Mouse (Mus musculus) kidney, embryonic 16.5 days (tissue): ENCODE measurements around the gene Shank2. TPM values are rescaled to one million over a fixed set of nuclear protein-coding genes. Genes with fewer than 3 reads are reported as not detected.

ENCODE experiments used
- ATAC-seq: fragments of 200-750 bp; cut with Nextera tagmentation; 2 replicates; pipeline ENCODE4 v1.8.0; 2017; ENCODE audit warnings: moderate TSS enrichment; ENCODE audit not compliant: low FRiP score, low TSS enrichment
- H3K27ac ChIP-seq: fragments of 300-500 bp; sonication (generic); 2 replicates; pipeline ENCODE4 v1.5.1; 2014; ENCODE audit warnings: low read length
- H3K27me3 ChIP-seq: fragments of 300-500 bp; sonication (generic); 2 replicates; pipeline ENCODE4 v1.6.1; 2014; ENCODE audit warnings: low read length, control low read depth, mixed read lengths; ENCODE audit not compliant: insufficient read depth
- H3K36me3 ChIP-seq: fragments of 300-500 bp; sonication (generic); 2 replicates; pipeline ENCODE4 v1.6.1; 2014; ENCODE audit warnings: low read length, control low read depth, mixed read lengths; ENCODE audit not compliant: insufficient read depth
- H3K4me1 ChIP-seq: fragments of 300-500 bp; sonication (generic); 2 replicates; pipeline ENCODE4 v1.6.1; 2014; ENCODE audit warnings: low read length, control low read depth, mixed read lengths; ENCODE audit not compliant: insufficient read depth
- H3K4me2 ChIP-seq: fragments of 300-500 bp; sonication (generic); replicated peaks from 2 replicates; pipeline ENCODE4 v1.6.1; 2014; ENCODE audit warnings: low read depth, low read length
- H3K4me3 ChIP-seq: fragments of 300-500 bp; sonication (generic); 2 replicates; pipeline ENCODE4 v1.5.1; 2014; ENCODE audit warnings: mild to moderate bottlenecking, low read length
- H3K9ac ChIP-seq: fragments of 300-500 bp; sonication (generic); replicated peaks from 2 replicates; pipeline ENCODE4 v1.6.1; 2014; ENCODE audit warnings: low read length
- H3K9me3 ChIP-seq: fragments of 300-500 bp; sonication (generic); 2 replicates; pipeline ENCODE4 v1.6.1; 2016; ENCODE audit warnings: low read length, control low read depth
- WGBS: fragments of 180-500 bp; shearing (Covaris S2); extraction: QIAGEN DNeasy Blood & Tissue Kit; methylation state at CpG from one replicate; pipeline ENCODE4 v1.1.7; 2014; 5-methylcytosine and 5-hydroxymethylcytosine counted together
- polyA plus RNA-seq: library from polyadenylated mRNA; unstranded; fragments of >200 nt; fragmentation: Nextera tagmentation; extraction: Ambion mirVana; gene quantifications from 2 replicates; pipeline ENCODE4 v1.2.1, GENCODE M21; 2015

Shank2 gene
- polyA plus RNA-seq, 1 experiment from 2014 or later = 4.0 TPM

GRCm38 (mm10) chr7:144366133-144366532 lies 364.4 kb downstream of the Shank2 start:
- WGBS = 74% methylated on average over 2 of the region's 2 CpGs
- Histone ChIP-seq H3K4me1 (no peaks in the 10 kb centered on the region), H3K4me3 (no peak overlapping the region), H3K36me3 (no peaks in the 10 kb centered on the region), H3K9me3 (0 out of 2 replicates have a peak, but pooled peaks cover 1% of the 10 kb centered on the region), H3K4me2 (no peak overlapping the region), H3K27me3 (no peaks in the 10 kb centered on the region), H3K27ac (no peak overlapping the region), H3K9ac (no peak overlapping the region)
- ATAC-seq = no peak; the same call in 1 of the 2 replicates

- no peak for ATAC-seq
- H3K27ac ChIP-seq = no peak overlapping the region
- 58% methylated on average over 8 of the region's 8 CpGs for WGBS
Observed at GRCm38 (mm10) chr7:144373059-144373458, 371.3 kb downstream of the Shank2 start.

GRCm38 (mm10) chr7:144375483-144375882 lies 373.8 kb downstream of the Shank2 start:
- H3K4me1 ChIP-seq = peaks cover 7% of the 10 kb centered on the region; the same call in 1 of the 2 replicates
- H3K36me3 ChIP-seq = no peaks in the 10 kb centered on the region
- H3K27ac ChIP-seq = no peak overlapping the region
- no peak overlapping the region for H3K4me2 ChIP-seq
- ATAC-seq = no peak
- H3K9ac ChIP-seq = no peak overlapping the region
- H3K9me3 ChIP-seq = 0 out of 2 replicates have a peak, but pooled peaks cover 5% of the 10 kb centered on the region
- H3K4me3 ChIP-seq = no peak overlapping the region
- 73% methylated on average over 2 of the region's 2 CpGs for WGBS
- H3K27me3 ChIP-seq = no peaks in the 10 kb centered on the region

More at GRCm38 (mm10) chr7:144373059-144373458, 371.3 kb downstream of the Shank2 start:
- Histone ChIP-seq H3K27me3 (no peaks in the 10 kb centered on the region), H3K9ac (no peak overlapping the region), H3K4me2 (no peak overlapping the region), H3K4me1 (peaks cover 7% of the 10 kb centered on the region; the same call in 1 of the 2 replicates), H3K4me3 (no peak overlapping the region), H3K36me3 (no peaks in the 10 kb centered on the region), H3K9me3 (0 out of 2 replicates have a peak, but pooled peaks cover 5% of the 10 kb centered on the region)

- Histone ChIP-seq H3K36me3 (no peaks in the 10 kb centered on the region), H3K4me3 (no peak overlapping the region), H3K27me3 (no peaks in the 10 kb centered on the region), H3K9me3 (no peaks in the 10 kb centered on the region), H3K4me2 (no peak overlapping the region), H3K9ac (no peak overlapping the region), H3K4me1 (0 out of 2 replicates have a peak, but pooled peaks cover under 1% of the 10 kb centered on the region), H3K27ac (no peak overlapping the region)
- 53% methylated on average over 4 of the region's 4 CpGs for WGBS
- ATAC-seq = no peak
Observed at GRCm38 (mm10) chr7:144378254-144378653, 376.5 kb downstream of the Shank2 start.

- no peak overlapping the region for H3K4me3 ChIP-seq
- 62% methylated on average over 6 of the region's 6 CpGs for WGBS
- H3K9ac ChIP-seq = no peak overlapping the region
- no peak overlapping the region for H3K4me2 ChIP-seq
- ATAC-seq = no peak
- no peaks in the 10 kb centered on the region for H3K27me3 ChIP-seq
- H3K36me3 ChIP-seq = no peaks in the 10 kb centered on the region
- no peaks in the 10 kb centered on the region for H3K4me1 ChIP-seq
- no peaks in the 10 kb centered on the region for H3K9me3 ChIP-seq
- no peak overlapping the region for H3K27ac ChIP-seq
Observed at GRCm38 (mm10) chr7:144379243-144379884, 377.6 kb downstream of the Shank2 start.

GRCm38 (mm10) chr7:144381588-144381987 lies 379.9 kb downstream of the Shank2 start:
- no peak overlapping the region for H3K27ac ChIP-seq
- H3K9me3 ChIP-seq = no peaks in the 10 kb centered on the region
- ATAC-seq = no peak
- H3K9ac ChIP-seq = no peak overlapping the region
- H3K4me2 ChIP-seq = no peak overlapping the region
- H3K4me1 ChIP-seq = no peaks in the 10 kb centered on the region
- no peaks in the 10 kb centered on the region for H3K27me3 ChIP-seq
- 78% methylated on average over 10 of the region's 10 CpGs for WGBS
- no peak overlapping the region for H3K4me3 ChIP-seq
- no peaks in the 10 kb centered on the region for H3K36me3 ChIP-seq

GRCm38 (mm10) chr7:144387537-144387936 lies 385.8 kb downstream of the Shank2 start:
- Histone ChIP-seq H3K27ac (no peak overlapping the region), H3K4me2 (no peak overlapping the region), H3K36me3 (no peaks in the 10 kb centered on the region), H3K4me3 (no peak overlapping the region), H3K27me3 (no peaks in the 10 kb centered on the region), H3K4me1 (no peaks in the 10 kb centered on the region), H3K9ac (no peak overlapping the region), H3K9me3 (no peaks in the 10 kb centered on the region)
- WGBS = 94% methylated on average over 6 of the region's 6 CpGs
- ATAC-seq = no peak

- no peak overlapping the region for H3K27ac ChIP-seq
- H3K4me2 ChIP-seq = no peak overlapping the region
- no peak overlapping the region for H3K4me3 ChIP-seq
- WGBS = 86% methylated on average over 2 of the region's 2 CpGs
- no peak overlapping the region for H3K9ac ChIP-seq
- no peaks in the 10 kb centered on the region for H3K27me3 ChIP-seq
- no peak for ATAC-seq
- H3K36me3 ChIP-seq = no peaks in the 10 kb centered on the region
- H3K9me3 ChIP-seq = no peaks in the 10 kb centered on the region
- H3K4me1 ChIP-seq = no peaks in the 10 kb centered on the region
Observed at GRCm38 (mm10) chr7:144389704-144390103, 388.0 kb downstream of the Shank2 start.

GRCm38 (mm10) chr7:144390676-144391075 lies 388.9 kb downstream of the Shank2 start:
- no peaks in the 10 kb centered on the region for H3K9me3 ChIP-seq
- H3K4me2 ChIP-seq = no peak overlapping the region
- no peak overlapping the region for H3K4me3 ChIP-seq
- no peaks in the 10 kb centered on the region for H3K4me1 ChIP-seq
- no peak overlapping the region for H3K9ac ChIP-seq
- no peaks in the 10 kb centered on the region for H3K36me3 ChIP-seq
- no peak for ATAC-seq
- 62% methylated on average over 8 of the region's 8 CpGs for WGBS
- no peaks in the 10 kb centered on the region for H3K27me3 ChIP-seq
- no peak overlapping the region for H3K27ac ChIP-seq

- WGBS = 80% methylated on average over 6 of the region's 6 CpGs
- H3K27me3 ChIP-seq = no peaks in the 10 kb centered on the region
- H3K4me2 ChIP-seq = no peak overlapping the region
- H3K4me3 ChIP-seq = no peak overlapping the region
- no peaks in the 10 kb centered on the region for H3K9me3 ChIP-seq
- H3K9ac ChIP-seq = no peak overlapping the region
- no peaks in the 10 kb centered on the region for H3K36me3 ChIP-seq
- no peak overlapping the region for H3K27ac ChIP-seq
- H3K4me1 ChIP-seq = no peaks in the 10 kb centered on the region
- no peak for ATAC-seq
Observed at GRCm38 (mm10) chr7:144391727-144392126, 390.0 kb downstream of the Shank2 start.
